Mouse (Mus musculus): ENCODE results near the gene Cfap299. TPM values are rescaled to one million over a fixed set of nuclear protein-coding genes. Genes with fewer than 3 reads are reported as not detected.

The Cfap299 gene
- polyA plus RNA-seq (2014; fragmentation: Nextera tagmentation; extraction: Ambion mirVana), result 0.36 TPM in 1 of 2 replicates, not detected in the other

- no peaks in the 10 kb centered on the region for H3K36me3 ChIP-seq (ENCODE audit: control insufficient read depth, insufficient read depth, low read length)
- peak within 1 kb of the TSS; percentile 2; the same call in 1 of the 2 replicates for H3K9ac ChIP-seq (ENCODE audit: low read length)
- DNase-seq (ENCODE audit: low spot score), result peak; percentile 97
- no peaks in the 10 kb centered on the region for H3K4me1 ChIP-seq (replicated peaks; ENCODE audit: control insufficient read depth, insufficient read depth, low read length)
- peak; percentile 96 for ATAC-seq (replicated peaks; ENCODE audit: low FRiP score, low TSS enrichment, low read depth)
- no peaks in the 10 kb centered on the region for H3K9me3 ChIP-seq (ENCODE audit: control insufficient read depth, low read length)
- H3K27ac ChIP-seq (ENCODE audit: low read depth), result no peak within 1 kb of the TSS
- H3K27me3 ChIP-seq (replicated peaks; ENCODE audit: control insufficient read depth, insufficient read depth, low read length), result no peaks in the 10 kb centered on the region
- peak within 1 kb of the TSS; percentile 56 for H3K4me2 ChIP-seq (ENCODE audit: low read length)
- peak within 1 kb of the TSS; percentile 69 for H3K4me3 ChIP-seq (ENCODE audit: low read depth, low read length)
- 1% methylated on average over 46 of the region's 46 CpGs for WGBS
These were observed at the start of gene Cfap299 for GRCm38 (mm10) chr5:98328848-98329624. Gene Cfap299, plus strand, starts transcription at chr5:98329304.

- WGBS, result 38% methylated on average over 9 of the region's 9 CpGs
- ATAC-seq (replicated peaks; ENCODE audit: low FRiP score, low TSS enrichment, low read depth) (no peak), DNase-seq (ENCODE audit: low spot score) (no peak)
- Histone ChIP-seq H3K4me2 (ENCODE audit: low read length) (no peak overlapping the region), H3K4me3 (ENCODE audit: low read depth, low read length) (no peak overlapping the region), H3K27ac (ENCODE audit: low read depth) (no peak overlapping the region), H3K4me1 (replicated peaks; ENCODE audit: control insufficient read depth, insufficient read depth, low read length) (no peaks in the 10 kb centered on the region), H3K9me3 (ENCODE audit: control insufficient read depth, low read length) (no peaks in the 10 kb centered on the region), H3K36me3 (ENCODE audit: control insufficient read depth, insufficient read depth, low read length) (no peaks in the 10 kb centered on the region), H3K27me3 (replicated peaks; ENCODE audit: control insufficient read depth, insufficient read depth, low read length) (0 out of 2 replicates have a peak, but pooled peaks cover 2% of the 10 kb centered on the region), H3K9ac (ENCODE audit: low read length) (no peak overlapping the region)
These were observed 47.1 kb upstream of the Cfap299 start for GRCm38 (mm10) chr5:98281993-98282392.

- H3K4me3 ChIP-seq (ENCODE audit: low read depth, low read length), result no peak overlapping the region
- H3K4me2 ChIP-seq (ENCODE audit: low read length), result peak overlapping the region; percentile 35
- no peaks in the 10 kb centered on the region for H3K9me3 ChIP-seq (ENCODE audit: control insufficient read depth, low read length)
- no peak for ATAC-seq (replicated peaks; ENCODE audit: low FRiP score, low TSS enrichment, low read depth)
- no peaks in the 10 kb centered on the region for H3K36me3 ChIP-seq (ENCODE audit: control insufficient read depth, insufficient read depth, low read length)
- no peak for DNase-seq (ENCODE audit: low spot score)
- H3K27ac ChIP-seq (ENCODE audit: low read depth), result no peak overlapping the region
- no peak overlapping the region for H3K9ac ChIP-seq (ENCODE audit: low read length)
- H3K4me1 ChIP-seq (replicated peaks; ENCODE audit: control insufficient read depth, insufficient read depth, low read length), result no peaks in the 10 kb centered on the region
- 0 out of 2 replicates have a peak, but pooled peaks cover 2% of the 10 kb centered on the region for H3K27me3 ChIP-seq (replicated peaks; ENCODE audit: control insufficient read depth, insufficient read depth, low read length)
- WGBS, result 21% methylated on average over 17 of the region's 17 CpGs
These were observed 45.2 kb upstream of the Cfap299 start for GRCm38 (mm10) chr5:98283696-98284478.

GRCm38 (mm10) chr5:98290642-98291041 is 38.5 kb upstream of the Cfap299 start:
- ATAC-seq (replicated peaks; ENCODE audit: low FRiP score, low TSS enrichment, low read depth), result no peak
- Histone ChIP-seq H3K4me1 (replicated peaks; ENCODE audit: control insufficient read depth, insufficient read depth, low read length) (peaks cover 4% of the 10 kb centered on the region; the same call in 1 of the 2 replicates), H3K27ac (ENCODE audit: low read depth) (no peak overlapping the region), H3K4me3 (ENCODE audit: low read depth, low read length) (no peak overlapping the region), H3K4me2 (ENCODE audit: low read length) (no peak overlapping the region), H3K9ac (ENCODE audit: low read length) (no peak overlapping the region), H3K27me3 (replicated peaks; ENCODE audit: control insufficient read depth, insufficient read depth, low read length) (peaks cover 35% of the 10 kb centered on the region), H3K36me3 (ENCODE audit: control insufficient read depth, insufficient read depth, low read length) (no peaks in the 10 kb centered on the region), H3K9me3 (ENCODE audit: control insufficient read depth, low read length) (no peaks in the 10 kb centered on the region)
- no peak for DNase-seq (ENCODE audit: low spot score)
- WGBS, result 78% methylated on average over 8 of the region's 8 CpGs

- Histone ChIP-seq H3K4me1 (replicated peaks; ENCODE audit: control insufficient read depth, insufficient read depth, low read length) (peaks cover 4% of the 10 kb centered on the region; the same call in 1 of the 2 replicates), H3K4me2 (ENCODE audit: low read length) (peak overlapping the region; percentile 43), H3K36me3 (ENCODE audit: control insufficient read depth, insufficient read depth, low read length) (no peaks in the 10 kb centered on the region), H3K9me3 (ENCODE audit: control insufficient read depth, low read length) (no peaks in the 10 kb centered on the region), H3K9ac (ENCODE audit: low read length) (no peak overlapping the region), H3K27me3 (replicated peaks; ENCODE audit: control insufficient read depth, insufficient read depth, low read length) (peaks cover 35% of the 10 kb centered on the region), H3K27ac (ENCODE audit: low read depth) (no peak overlapping the region), H3K4me3 (ENCODE audit: low read depth, low read length) (peak overlapping the region; percentile 19; the same call in 1 of the 2 replicates)
- DNase-seq (ENCODE audit: low spot score), result no peak
- WGBS, result 2% methylated on average over 19 of the region's 19 CpGs
- no peak for ATAC-seq (replicated peaks; ENCODE audit: low FRiP score, low TSS enrichment, low read depth)
These were observed 36.6 kb upstream of the Cfap299 start for GRCm38 (mm10) chr5:98292388-98293048.

- Histone ChIP-seq H3K9ac (ENCODE audit: low read length) (no peak overlapping the region), H3K4me1 (replicated peaks; ENCODE audit: control insufficient read depth, insufficient read depth, low read length) (peaks cover 4% of the 10 kb centered on the region; the same call in 1 of the 2 replicates), H3K9me3 (ENCODE audit: control insufficient read depth, low read length) (no peaks in the 10 kb centered on the region), H3K36me3 (ENCODE audit: control insufficient read depth, insufficient read depth, low read length) (no peaks in the 10 kb centered on the region), H3K4me2 (ENCODE audit: low read length) (peak overlapping the region; percentile 43), H3K4me3 (ENCODE audit: low read depth, low read length) (peak overlapping the region; percentile 19; the same call in 1 of the 2 replicates), H3K27ac (ENCODE audit: low read depth) (no peak overlapping the region), H3K27me3 (replicated peaks; ENCODE audit: control insufficient read depth, insufficient read depth, low read length) (peaks cover 35% of the 10 kb centered on the region)
- WGBS, result 2% methylated on average over 11 of the region's 12 CpGs
- ATAC-seq (replicated peaks; ENCODE audit: low FRiP score, low TSS enrichment, low read depth) (no peak), DNase-seq (ENCODE audit: low spot score) (no peak)
These were observed 35.9 kb upstream of the Cfap299 start for GRCm38 (mm10) chr5:98293049-98293715.

GRCm38 (mm10) chr5:98300079-98300478 is 29.0 kb upstream of the Cfap299 start:
- no peak overlapping the region for H3K4me3 ChIP-seq (ENCODE audit: low read depth, low read length)
- no peak overlapping the region for H3K27ac ChIP-seq (ENCODE audit: low read depth)
- no peak overlapping the region for H3K9ac ChIP-seq (ENCODE audit: low read length)
- 57% methylated on average over 4 of the region's 4 CpGs for WGBS
- DNase-seq (ENCODE audit: low spot score) (no peak), ATAC-seq (replicated peaks; ENCODE audit: low FRiP score, low TSS enrichment, low read depth) (peak; percentile 88)
- H3K4me2 ChIP-seq (ENCODE audit: low read length), result no peak overlapping the region
- H3K4me1 ChIP-seq (replicated peaks; ENCODE audit: control insufficient read depth, insufficient read depth, low read length), result no peaks in the 10 kb centered on the region
- H3K36me3 ChIP-seq (ENCODE audit: control insufficient read depth, insufficient read depth, low read length), result no peaks in the 10 kb centered on the region
- H3K27me3 ChIP-seq (replicated peaks; ENCODE audit: control insufficient read depth, insufficient read depth, low read length), result no peaks in the 10 kb centered on the region
- no peaks in the 10 kb centered on the region for H3K9me3 ChIP-seq (ENCODE audit: control insufficient read depth, low read length)

GRCm38 (mm10) chr5:98305673-98306072 is 23.4 kb upstream of the Cfap299 start:
- WGBS, result 70% methylated on average over 4 of the region's 4 CpGs
- no peak overlapping the region for H3K27ac ChIP-seq (ENCODE audit: low read depth)
- DNase-seq (ENCODE audit: low spot score) (no peak), ATAC-seq (replicated peaks; ENCODE audit: low FRiP score, low TSS enrichment, low read depth) (peak; percentile 64; the same call in 1 of the 2 replicates)
- no peaks in the 10 kb centered on the region for H3K27me3 ChIP-seq (replicated peaks; ENCODE audit: control insufficient read depth, insufficient read depth, low read length)
- no peaks in the 10 kb centered on the region for H3K9me3 ChIP-seq (ENCODE audit: control insufficient read depth, low read length)
- no peak overlapping the region for H3K9ac ChIP-seq (ENCODE audit: low read length)
- H3K4me2 ChIP-seq (ENCODE audit: low read length), result no peak overlapping the region
- no peaks in the 10 kb centered on the region for H3K36me3 ChIP-seq (ENCODE audit: control insufficient read depth, insufficient read depth, low read length)
- H3K4me1 ChIP-seq (replicated peaks; ENCODE audit: control insufficient read depth, insufficient read depth, low read length), result no peaks in the 10 kb centered on the region
- H3K4me3 ChIP-seq (ENCODE audit: low read depth, low read length), result no peak overlapping the region

Data from intestine, embryonic 14.5 days (tissue).